Mouse (Mus musculus): ENCODE results near the gene Col24a1.

GRCm38 (mm10) chr3:145439086-145439485 lies 146.8 kb downstream of the Col24a1 start:
- TF ChIP-seq CTCF (IDR thresholded peaks at IDR 0.05; ENCODE audit: low read depth) (peak; percentile 32), EP300 (IDR thresholded peaks at IDR 0.05; ENCODE audit: low read depth) (no peak)
